Mouse (Mus musculus) right cerebral cortex, postnatal 25 days (tissue): ENCODE measurements at regions not wholly inside any gene's neighbourhood (a gene's known extent, or its start where the extent isn't known, plus 50 kb on each side); places are given as distances from the start of the nearest gene placed in this dataset.

Experiments
- DNase-seq: peaks from one replicate; pipeline ENCODE4 v3.0.0; 2022

DNA sequence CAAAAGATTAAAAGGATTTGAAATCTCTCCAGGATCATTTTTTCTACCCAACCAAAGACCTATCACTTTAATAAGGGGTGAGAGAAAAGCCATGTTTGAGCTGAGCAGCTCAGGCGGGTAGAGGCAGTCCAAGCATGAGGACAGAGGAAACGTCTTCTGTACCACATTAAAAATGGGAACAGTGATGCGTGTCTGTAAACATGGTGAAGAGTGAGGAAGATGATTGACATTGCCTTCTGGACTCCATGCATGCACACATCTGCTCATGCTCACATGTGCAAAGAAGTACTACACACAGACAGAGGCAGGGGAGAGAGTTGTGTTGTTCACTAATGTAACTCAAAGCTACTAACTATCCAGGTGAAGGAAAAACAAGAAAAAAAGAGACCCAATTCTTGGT is 243.4 kb upstream of the Htr2a start:
- no peak for DNase-seq

DNA sequence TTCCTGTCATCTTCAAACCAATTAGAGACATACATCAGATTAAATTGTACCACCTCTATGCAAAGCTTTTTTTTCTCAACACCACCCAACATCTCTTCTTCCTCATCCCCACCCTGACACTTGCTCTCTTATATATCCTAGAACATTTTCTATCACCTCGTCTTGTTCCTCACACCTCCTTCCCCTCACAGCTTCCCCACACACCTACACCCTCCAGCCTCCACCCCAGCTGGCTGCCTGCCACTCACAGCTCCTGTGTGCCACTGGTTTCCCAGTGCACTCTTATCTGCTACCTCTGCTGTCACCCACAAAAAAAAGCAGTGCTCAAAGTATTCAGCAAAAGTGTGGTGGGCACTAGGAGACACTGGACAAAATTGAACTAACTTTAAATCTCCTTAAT is 231.2 kb upstream of the Htr2a start:
- peak; percentile 25 for DNase-seq

DNA sequence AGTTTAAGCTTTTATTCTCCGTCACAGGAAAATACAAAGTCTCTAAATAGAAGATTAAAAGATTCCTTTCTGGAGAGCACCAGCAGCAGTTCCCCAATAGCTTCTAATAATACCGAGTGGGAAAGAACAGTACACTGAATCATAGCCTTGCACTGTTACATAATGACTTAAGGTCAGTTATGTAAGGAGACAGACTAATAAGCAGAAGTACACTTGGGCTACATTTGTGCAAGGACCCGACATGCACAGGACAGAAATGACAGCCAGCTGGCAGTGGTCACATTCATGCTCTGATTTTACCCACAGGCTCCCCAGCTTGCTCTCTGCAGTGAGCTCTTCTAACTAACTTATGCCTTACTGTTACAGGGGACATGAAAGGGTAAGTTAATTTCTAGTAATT is 212.4 kb upstream of the Htr2a start:
- DNase-seq: no peak

- DNase-seq: no peak
Measured at GRCm38 (mm10) chr14:74464027-74464682, 176.5 kb upstream of the Htr2a start.

- no peak for DNase-seq
Measured at GRCm38 (mm10) chr14:74495504-74495903, 145.1 kb upstream of the Htr2a start.

DNA sequence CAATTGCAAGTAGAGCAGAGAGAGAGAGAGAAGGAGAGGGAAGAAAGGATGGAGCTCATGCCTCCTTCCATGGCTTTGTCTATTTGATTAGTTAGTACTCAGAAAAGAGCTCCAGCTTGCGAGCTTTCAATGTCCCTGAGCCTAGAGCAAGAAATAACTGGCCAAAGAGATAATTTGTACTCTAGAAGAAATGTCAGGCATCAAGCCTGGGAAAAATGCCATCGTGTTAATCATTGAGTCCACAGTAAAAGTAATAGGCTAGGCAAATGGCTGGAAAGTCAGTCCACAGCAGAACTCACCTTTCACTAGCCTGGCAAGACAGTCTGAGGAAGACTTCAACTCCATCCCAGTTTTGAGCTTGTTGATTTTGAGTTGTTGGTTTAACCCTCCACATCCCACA is 129.1 kb upstream of the Htr2a start:
- DNase-seq: no peak

DNA sequence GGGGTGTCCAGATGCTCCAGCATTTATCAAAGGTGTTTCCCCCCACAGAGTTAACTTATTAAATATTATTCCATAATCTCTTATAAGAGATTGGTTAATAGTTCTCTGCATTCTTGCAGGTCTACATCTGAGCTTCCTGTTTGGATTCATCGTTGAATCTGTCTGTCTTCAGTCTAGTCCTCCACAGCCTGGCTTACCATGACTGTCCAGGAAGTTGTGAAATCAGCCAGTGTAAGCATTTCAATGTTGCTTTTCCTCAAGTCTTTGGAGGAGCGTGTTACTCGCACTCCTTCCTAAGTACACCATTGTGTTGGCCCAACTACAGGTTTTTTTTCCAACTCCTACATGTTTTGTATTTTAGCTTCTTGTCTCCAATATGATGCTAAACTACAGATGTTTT is 124.2 kb upstream of the Htr2a start:
- DNase-seq: no peak

GRCm38 (mm10) chr14:74519531-74519930 is 121.1 kb upstream of the Htr2a start:
- DNase-seq: no peak

DNA sequence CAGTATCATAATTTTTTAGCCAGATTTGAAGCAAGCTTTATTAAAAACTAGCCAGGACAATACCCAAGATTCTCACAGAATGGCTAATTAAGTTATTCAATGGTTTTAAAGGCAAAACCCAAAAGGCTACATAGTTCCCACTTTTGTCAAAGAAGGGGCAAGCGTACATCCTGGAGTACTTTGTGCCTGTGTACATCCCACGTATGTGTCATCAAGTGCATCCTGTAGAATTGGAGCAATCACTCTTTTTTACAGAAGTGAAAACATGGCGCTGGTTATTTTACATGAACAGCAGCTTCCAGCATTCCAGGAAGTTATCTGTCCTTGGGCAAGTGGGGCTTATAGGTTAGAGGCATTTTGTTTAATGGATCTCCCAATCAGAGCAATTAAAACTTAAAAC is 119.0 kb upstream of the Htr2a start:
- DNase-seq: no peak

DNA sequence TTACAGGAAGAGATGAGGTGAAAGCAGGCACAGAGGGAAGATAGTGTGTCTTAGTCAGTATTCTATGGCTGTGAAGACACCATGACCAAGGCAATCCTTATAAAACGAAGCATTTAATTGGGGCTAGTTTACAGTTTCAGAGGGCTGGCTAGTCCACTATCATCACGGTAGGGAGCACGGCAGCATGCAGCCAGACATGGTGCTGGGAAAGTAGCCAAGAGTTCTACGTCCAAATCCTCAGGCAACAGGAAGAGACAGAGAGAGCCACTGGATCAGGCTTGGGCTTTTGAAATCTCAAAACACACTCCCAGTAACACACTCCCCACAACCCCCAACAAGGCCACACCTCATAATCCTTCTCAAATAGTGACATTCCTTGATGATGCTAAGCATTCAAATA is 113.4 kb upstream of the Htr2a start:
- no peak for DNase-seq

GRCm38 (mm10) chr14:74529368-74529951 is 111.2 kb upstream of the Htr2a start:
- peak; percentile 7 for DNase-seq

- DNase-seq: no peak
Measured at GRCm38 (mm10) chr14:74538187-74538586, 102.5 kb upstream of the Htr2a start.

DNA sequence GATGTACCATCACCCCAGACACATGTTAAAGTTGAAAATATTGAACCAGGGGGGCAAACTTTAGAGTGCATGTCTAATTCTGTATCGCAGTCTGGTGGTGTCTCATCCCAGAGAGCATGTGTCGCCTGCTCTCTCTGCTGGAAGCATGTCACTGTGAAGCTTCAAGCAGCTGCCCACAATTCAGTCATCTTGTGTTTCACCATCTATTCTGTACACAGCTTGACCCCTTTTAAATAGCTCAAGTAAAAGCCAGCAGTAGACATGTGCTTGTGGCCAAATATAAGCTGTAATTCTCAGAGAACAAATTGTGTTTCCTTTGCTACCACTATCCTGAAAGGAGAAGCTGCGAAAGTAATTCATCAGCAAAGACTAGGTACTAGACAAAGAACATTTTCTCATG is 96.6 kb upstream of the Htr2a start:
- no peak for DNase-seq

GRCm38 (mm10) chr14:74551091-74551490 is 89.5 kb upstream of the Htr2a start:
- no peak for DNase-seq

DNA sequence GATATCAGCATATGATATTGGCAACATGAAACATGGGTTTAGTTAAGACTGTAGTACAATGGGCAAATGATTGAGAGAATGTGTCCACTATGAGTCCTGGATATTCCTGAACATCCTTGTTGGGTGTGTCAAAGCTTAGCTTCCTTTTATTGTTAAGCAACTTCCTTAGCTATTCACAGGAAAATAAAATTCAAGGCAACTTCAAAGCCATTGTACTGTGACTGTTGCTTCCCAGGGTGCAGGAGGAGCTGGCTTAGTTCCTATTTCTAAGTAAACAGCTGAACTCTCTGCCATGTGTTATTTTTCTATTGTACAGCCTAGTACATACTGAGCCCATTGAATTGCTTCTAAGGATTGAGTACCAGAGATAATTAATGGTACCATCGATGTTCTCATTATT is 87.0 kb upstream of the Htr2a start:
- no peak for DNase-seq

DNA sequence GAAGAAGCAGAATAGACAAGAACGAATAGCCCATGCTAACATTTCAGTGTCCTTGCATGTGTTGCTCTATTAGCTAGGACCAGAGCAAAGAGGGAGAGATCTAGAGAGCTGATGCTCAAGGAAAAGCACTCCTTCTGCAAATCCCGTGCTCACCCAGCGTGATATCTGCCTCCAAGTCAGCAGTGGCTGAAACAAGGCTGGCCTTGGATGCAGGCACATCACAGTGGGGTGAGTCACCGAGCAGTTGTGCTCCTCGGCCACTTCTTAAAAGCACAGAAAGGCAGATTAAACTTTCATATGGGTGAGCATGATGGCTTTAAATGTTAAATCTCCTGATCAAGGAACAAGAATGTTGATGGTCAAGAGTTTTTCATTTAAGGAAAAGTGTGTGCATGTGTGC is 82.3 kb upstream of the Htr2a start:
- no peak for DNase-seq
